ENCODE assay signal across 28 mouse cellular contexts in genomic region chr19:30344401-30344800, GRCm38 (mm10).
"Had no signal": no experiment of that assay in that cellular context is flagged by ENCODE, and none has a peak within 500 bp of the region (broad histone marks: within the 10 kb centered on the region; RNA-seq: fewer than 3 reads in every experiment).

No protein-coding gene starts in this region.

- H3K27me3 ChIP-seq: embryonic facial prominence, embryonic 12.5 days; embryonic facial prominence, embryonic 13.5 days; embryonic facial prominence, embryonic 15.5 days; forebrain, embryonic 12.5 days; forebrain, embryonic 13.5 days; forebrain, embryonic 15.5 days had no signal

- ATAC-seq: forebrain, embryonic 13.5 days; forebrain, embryonic 14.5 days; forebrain, embryonic 15.5 days; forebrain, embryonic 16.5 days; forebrain, postnatal 0 days had no signal

- DNase-seq: cerebellum, adult 2 months; cerebellum, adult 8-10 months; cerebellum, adult 9-10 months; cerebellum, adult 9-11 months; cerebellum, postnatal 10 days; cerebellum, postnatal 14 days; cerebellum, postnatal 25 days; cerebellum, postnatal 36 days; embryo, embryonic 11 days; forebrain, postnatal 0 days; gastrocnemius, adult 2 months; gastrocnemius, postnatal 10 days; gastrocnemius, postnatal 14 days; gastrocnemius, postnatal 25 days; gastrocnemius, postnatal 36 days; heart, adult 18-20 months; heart, adult 2 months had no signal

- H3K4me3 ChIP-seq: embryonic facial prominence, embryonic 10.5 days; embryonic facial prominence, embryonic 12.5 days; embryonic facial prominence, embryonic 13.5 days; embryonic facial prominence, embryonic 15.5 days; erythroblast, embryonic 14.5 days; forebrain, embryonic 10.5 days; forebrain, embryonic 12.5 days; forebrain, embryonic 13.5 days; forebrain, embryonic 15.5 days; gastrocnemius, adult 2 months; heart, adult 2 months had no signal

- H3K9me3 ChIP-seq: embryonic facial prominence, embryonic 10.5 days; embryonic facial prominence, embryonic 12.5 days; embryonic facial prominence, embryonic 13.5 days; embryonic facial prominence, embryonic 15.5 days; forebrain, embryonic 10.5 days; forebrain, embryonic 12.5 days; forebrain, embryonic 13.5 days; forebrain, embryonic 15.5 days had no signal

- H3K9ac ChIP-seq: embryonic facial prominence, embryonic 12.5 days; embryonic facial prominence, embryonic 13.5 days; embryonic facial prominence, embryonic 15.5 days; forebrain, embryonic 12.5 days; forebrain, embryonic 13.5 days; forebrain, embryonic 15.5 days; forebrain, postnatal 0 days had no signal

- H3K4me1 ChIP-seq: embryonic facial prominence, embryonic 10.5 days; embryonic facial prominence, embryonic 12.5 days; embryonic facial prominence, embryonic 13.5 days; embryonic facial prominence, embryonic 15.5 days; forebrain, embryonic 10.5 days; forebrain, embryonic 12.5 days; forebrain, embryonic 13.5 days; forebrain, embryonic 15.5 days had no signal

- H3K27ac ChIP-seq: embryonic facial prominence, embryonic 10.5 days; embryonic facial prominence, embryonic 12.5 days; embryonic facial prominence, embryonic 13.5 days; embryonic facial prominence, embryonic 15.5 days; forebrain, embryonic 10.5 days; forebrain, embryonic 12.5 days; forebrain, embryonic 13.5 days; forebrain, embryonic 15.5 days; gastrocnemius, adult 2 months; heart, adult 2 months had no signal

- H3K36me3 ChIP-seq: embryonic facial prominence, embryonic 10.5 days; embryonic facial prominence, embryonic 12.5 days; embryonic facial prominence, embryonic 13.5 days; embryonic facial prominence, embryonic 15.5 days; forebrain, embryonic 10.5 days; forebrain, embryonic 12.5 days; forebrain, embryonic 15.5 days had no signal

- H3K4me2 ChIP-seq: embryonic facial prominence, embryonic 12.5 days; embryonic facial prominence, embryonic 13.5 days; embryonic facial prominence, embryonic 15.5 days; forebrain, embryonic 12.5 days; forebrain, embryonic 13.5 days; forebrain, embryonic 15.5 days had no signal
